Mouse (Mus musculus) E14TG2a.4 (cell line): ENCODE measurements at regions not wholly inside any gene's neighbourhood (a gene's known extent, or its start where the extent isn't known, plus 50 kb on each side); places are given as distances from the start of the nearest gene placed in this dataset.

Experiments used
- H3K27me3 ChIP-seq: 2 replicates; pipeline ENCODE4 v1.6.1; 2014; ENCODE audit warnings: low read length, control low read depth; ENCODE audit not compliant: insufficient read depth
- H3K36me3 ChIP-seq: 2 replicates; pipeline ENCODE4 v1.6.1; 2014; ENCODE audit warnings: low read length, control low read depth; ENCODE audit not compliant: insufficient read depth
- H3K4me1 ChIP-seq: replicated peaks from 2 replicates; pipeline ENCODE4 v1.6.1; 2014; ENCODE audit warnings: low read depth, low read length, control low read depth
- H3K4me3 ChIP-seq: replicated peaks from 2 replicates; pipeline ENCODE4 v1.5.1; 2014; ENCODE audit warnings: mild to moderate bottlenecking, low read length
- H3K9me3 ChIP-seq: 2 replicates; pipeline ENCODE4 v1.6.1; 2014; ENCODE audit warnings: low read length, control low read depth
- CTCF ChIP-seq: conservative IDR thresholded peaks from 2 replicates; pipeline ENCODE4 v1.5.1; 2014; ENCODE audit warnings: low read length
- NANOG ChIP-seq: IDR thresholded peaks from 2 replicates; pipeline ENCODE4 v1.6.1; 2014; ENCODE audit warnings: borderline replicate concordance, low read length, mixed read lengths
- POU5F1 ChIP-seq: IDR thresholded peaks from 2 replicates; pipeline ENCODE4 v1.6.1; 2014; ENCODE audit warnings: low read length, borderline replicate concordance

- no peaks in the 10 kb centered on the region for H3K9me3 ChIP-seq
- H3K4me3 ChIP-seq, result no peak overlapping the region
- no peaks in the 10 kb centered on the region for H3K27me3 ChIP-seq
- TF ChIP-seq CTCF (no peak), POU5F1 (no peak), NANOG (no peak)
- H3K36me3 ChIP-seq, result no peaks in the 10 kb centered on the region
- peaks cover 15% of the 10 kb centered on the region for H3K4me1 ChIP-seq
Observed at GRCm38 (mm10) chr2:51055339-51055738, 93.6 kb downstream of the Rnd3 start.

GRCm38 (mm10) chr2:51049834-51050170, 99.1 kb downstream of the Rnd3 start:
- H3K9me3 ChIP-seq, result peaks cover 17% of the 10 kb centered on the region
- no peaks in the 10 kb centered on the region for H3K36me3 ChIP-seq
- no peaks in the 10 kb centered on the region for H3K27me3 ChIP-seq
- TF ChIP-seq POU5F1, result no peak
- no peak for TF ChIP-seq NANOG
- no peak for TF ChIP-seq CTCF
- no peak overlapping the region for H3K4me3 ChIP-seq
- H3K4me1 ChIP-seq, result peaks cover 25% of the 10 kb centered on the region

GRCm38 (mm10) chr2:51049101-51049833, 99.6 kb downstream of the Rnd3 start:
- Histone ChIP-seq H3K4me3 (no peak overlapping the region), H3K36me3 (no peaks in the 10 kb centered on the region), H3K9me3 (peaks cover 17% of the 10 kb centered on the region), H3K27me3 (no peaks in the 10 kb centered on the region), H3K4me1 (peaks cover 26% of the 10 kb centered on the region)
- TF ChIP-seq POU5F1 (no peak), CTCF (no peak), NANOG (no peak)

- Histone ChIP-seq H3K4me1 (peaks cover 26% of the 10 kb centered on the region), H3K27me3 (no peaks in the 10 kb centered on the region), H3K36me3 (no peaks in the 10 kb centered on the region), H3K9me3 (peaks cover 17% of the 10 kb centered on the region), H3K4me3 (no peak overlapping the region)
- TF ChIP-seq NANOG (no peak), POU5F1 (no peak), CTCF (no peak)
Observed at GRCm38 (mm10) chr2:51047520-51047919, 101.4 kb downstream of the Rnd3 start.

- Histone ChIP-seq H3K4me1 (peaks cover 26% of the 10 kb centered on the region), H3K4me3 (no peak overlapping the region), H3K36me3 (no peaks in the 10 kb centered on the region), H3K27me3 (no peaks in the 10 kb centered on the region), H3K9me3 (peaks cover 17% of the 10 kb centered on the region)
- no peak for TF ChIP-seq NANOG
- TF ChIP-seq CTCF, result no peak
- no peak for TF ChIP-seq POU5F1
Observed at GRCm38 (mm10) chr2:51045626-51046025, 103.3 kb downstream of the Rnd3 start.

GRCm38 (mm10) chr2:51041101-51041500, 107.8 kb downstream of the Rnd3 start:
- TF ChIP-seq NANOG (no peak), CTCF (no peak), POU5F1 (no peak)
- Histone ChIP-seq H3K27me3 (no peaks in the 10 kb centered on the region), H3K4me1 (peaks cover 24% of the 10 kb centered on the region), H3K9me3 (no peaks in the 10 kb centered on the region), H3K36me3 (no peaks in the 10 kb centered on the region), H3K4me3 (no peak overlapping the region)

- no peaks in the 10 kb centered on the region for H3K36me3 ChIP-seq
- H3K4me1 ChIP-seq, result peaks cover 17% of the 10 kb centered on the region
- no peak for TF ChIP-seq CTCF
- TF ChIP-seq NANOG, result peak; percentile 30; the same call in 1 of the 2 replicates
- TF ChIP-seq POU5F1, result peak; percentile 58; the same call in 1 of the 2 replicates
- no peaks in the 10 kb centered on the region for H3K27me3 ChIP-seq
- H3K4me3 ChIP-seq, result no peak overlapping the region
- H3K9me3 ChIP-seq, result no peaks in the 10 kb centered on the region
Observed at GRCm38 (mm10) chr2:51038685-51039084, 110.2 kb downstream of the Rnd3 start.

GRCm38 (mm10) chr2:51036995-51037394, 111.9 kb downstream of the Rnd3 start:
- no peaks in the 10 kb centered on the region for H3K36me3 ChIP-seq
- H3K9me3 ChIP-seq, result no peaks in the 10 kb centered on the region
- H3K4me1 ChIP-seq, result peaks cover 17% of the 10 kb centered on the region
- no peak for TF ChIP-seq CTCF
- no peak for TF ChIP-seq NANOG
- no peak for TF ChIP-seq POU5F1
- H3K4me3 ChIP-seq, result no peak overlapping the region
- H3K27me3 ChIP-seq, result no peaks in the 10 kb centered on the region
